Mouse (Mus musculus): ENCODE measurements around the gene Cyp2d34. TPM values are rescaled to one million over a fixed set of nuclear protein-coding genes. Genes with fewer than 3 reads are reported as not detected.

Cyp2d34 gene
- polyA plus RNA-seq (2017; shearing (Covaris generic)): not detected

GRCm38 (mm10) chr15:82620531-82621202 is at the start of gene Cyp2d34:
Gene Cyp2d34 (minus strand): TSS chr15:82620946.
- no peak for ATAC-seq

- ATAC-seq: no peak
Measured at GRCm38 (mm10) chr15:82656346-82656745, 35.6 kb upstream of the Cyp2d34 start.

- ATAC-seq: no peak
Measured at GRCm38 (mm10) chr15:82644371-82644770, 23.6 kb upstream of the Cyp2d34 start.

GRCm38 (mm10) chr15:82643771-82644170 is 23.0 kb upstream of the Cyp2d34 start:
- no peak for ATAC-seq

- ATAC-seq: no peak
Measured at GRCm38 (mm10) chr15:82642771-82643170, 22.0 kb upstream of the Cyp2d34 start.

- no peak for ATAC-seq
Measured at GRCm38 (mm10) chr15:82641921-82642320, 21.2 kb upstream of the Cyp2d34 start.

- ATAC-seq: no peak
Measured at GRCm38 (mm10) chr15:82641390-82641789, 20.6 kb upstream of the Cyp2d34 start.

GRCm38 (mm10) chr15:82640201-82640600 is 19.5 kb upstream of the Cyp2d34 start:
- ATAC-seq: no peak

- ATAC-seq: no peak
Measured at GRCm38 (mm10) chr15:82637130-82638075, 16.7 kb upstream of the Cyp2d34 start.

- ATAC-seq: no peak
Measured at GRCm38 (mm10) chr15:82634976-82635375, 14.2 kb upstream of the Cyp2d34 start.

- no peak for ATAC-seq
Measured at GRCm38 (mm10) chr15:82621993-82622392, 1.2 kb upstream of the Cyp2d34 start.

GRCm38 (mm10) chr15:82618362-82619020 is 2.3 kb downstream of the Cyp2d34 start:
- no peak for ATAC-seq

GRCm38 (mm10) chr15:82582621-82583020 is 38.1 kb downstream of the Cyp2d34 start:
- no peak for ATAC-seq

GRCm38 (mm10) chr15:82579071-82579470 is 41.7 kb downstream of the Cyp2d34 start:
- no peak for ATAC-seq

- ATAC-seq: no peak
Measured at GRCm38 (mm10) chr15:82572856-82573255, 47.9 kb downstream of the Cyp2d34 start.

Other genes with a start within 250 kb of the Cyp2d34 start
- 10 to 100 TPM; 10.7 to 12.5 TPM for gene Cyp2d22, start 240.7 kb downstream of the Cyp2d34 start, polyA plus RNA-seq (2017; shearing (Covaris generic))
- not detected for gene Cyp2d11, start 226.9 kb downstream of the Cyp2d34 start, polyA plus RNA-seq (2017; shearing (Covaris generic))
- gene Cyp2d10, start 213.8 kb downstream of the Cyp2d34 start, polyA plus RNA-seq (2017; shearing (Covaris generic)): not detected
- not detected for gene Cyp2d9, start 187.5 kb downstream of the Cyp2d34 start, polyA plus RNA-seq (2017; shearing (Covaris generic))
- gene Cyp2d12, start 65.9 kb downstream of the Cyp2d34 start, polyA plus RNA-seq (2017; shearing (Covaris generic)): not detected
- not detected for gene Cyp2d40, start 143.2 kb upstream of the Cyp2d34 start, polyA plus RNA-seq (2017; shearing (Covaris generic))
- gene Cyp2d26, start 173.3 kb upstream of the Cyp2d34 start, polyA plus RNA-seq (2017; shearing (Covaris generic)): under 1 TPM in 1 of 2 experiments, not detected in 1; 0.34 TPM

Measured in CD4-positive, CD25-positive, alpha-beta regulatory T cell, adult 4 months (primary cell).